Mouse (Mus musculus) Patski (cell line): ENCODE measurements around the gene Gtpbp4. TPM values are rescaled to one million over a fixed set of nuclear protein-coding genes. Genes with fewer than 3 reads are reported as not detected.
"Not testable (repeated sequence)": the region's sequence is repeated elsewhere in the genome, so short reads cannot be mapped to it uniquely, and the experiment has no call there.

Source experiments
- ATAC-seq: fragments of 100-300 bp; one replicate; pipeline ENCODE4 v1.8.0; 2021
- CTCF ChIA-PET: fragments of 350-600 bp; sonication (Branson Sonifier 250); formaldehyde crosslinking; loops from one replicate; lab custom pipeline; 2022; ENCODE audit warnings: inconsistent platforms; lab: Charles Lee
- POLR2A ChIA-PET: fragments of 350-600 bp; sonication (Branson Sonifier 250); formaldehyde crosslinking; loops from one replicate; lab custom pipeline; 2022; ENCODE audit warnings: antibody characterized with exemption, inconsistent platforms; lab: Charles Lee
- DNase-seq: peaks from one replicate; pipeline ENCODE4 v3.0.0-alpha.2; 2011; ENCODE audit warnings: low read depth, low spot score
- H3K27me3 ChIP-seq: fragments of 371-371 bp; one replicate; pipeline ENCODE4 v1.5.1; 2021
- CTCF ChIP-seq: fragments of 100-300 bp; IDR thresholded peaks from one replicate; pipeline ENCODE4 v1.5.1; 2021
- in situ Hi-C: fragments of 300-500 bp; cut with MboI; formaldehyde crosslinking; loops from 3 replicates; pipeline ENCODE4 v1.11.1; 2018; ENCODE audit warnings: low pct_unique_long_range_greater_than_20kb, mixed read lengths
- polyA plus RNA-seq: library from polyadenylated mRNA; unstranded; gene quantifications from one replicate; pipeline ENCODE4 v1.2.3, GENCODE M21; 2021

Gtpbp4 gene
- polyA plus RNA-seq, 1 experiment from 2014 or later = 67.2 TPM

DNA sequence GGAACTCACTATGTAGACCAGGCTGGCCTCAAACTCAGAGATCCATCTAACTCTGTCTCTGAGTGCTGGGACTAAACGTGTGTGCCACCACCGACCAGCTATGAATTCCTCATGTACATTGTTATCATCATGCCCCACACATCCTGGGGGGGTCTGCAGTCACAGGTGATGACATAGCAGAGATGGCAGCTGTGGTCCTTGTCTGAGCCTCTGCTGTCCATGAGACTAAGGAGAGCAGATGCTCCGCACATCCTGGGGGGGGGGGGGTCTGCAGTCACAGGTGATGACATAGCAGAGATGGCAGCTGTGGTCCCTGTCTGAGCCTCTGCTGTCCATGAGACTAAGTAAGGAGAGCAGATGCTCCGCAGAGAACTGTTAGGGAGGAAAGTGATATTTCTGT lies 54.8 kb downstream of the Gtpbp4 start:
- in situ Hi-C loops, CTCF ChIA-PET: not testable (repeated sequence)

DNA sequence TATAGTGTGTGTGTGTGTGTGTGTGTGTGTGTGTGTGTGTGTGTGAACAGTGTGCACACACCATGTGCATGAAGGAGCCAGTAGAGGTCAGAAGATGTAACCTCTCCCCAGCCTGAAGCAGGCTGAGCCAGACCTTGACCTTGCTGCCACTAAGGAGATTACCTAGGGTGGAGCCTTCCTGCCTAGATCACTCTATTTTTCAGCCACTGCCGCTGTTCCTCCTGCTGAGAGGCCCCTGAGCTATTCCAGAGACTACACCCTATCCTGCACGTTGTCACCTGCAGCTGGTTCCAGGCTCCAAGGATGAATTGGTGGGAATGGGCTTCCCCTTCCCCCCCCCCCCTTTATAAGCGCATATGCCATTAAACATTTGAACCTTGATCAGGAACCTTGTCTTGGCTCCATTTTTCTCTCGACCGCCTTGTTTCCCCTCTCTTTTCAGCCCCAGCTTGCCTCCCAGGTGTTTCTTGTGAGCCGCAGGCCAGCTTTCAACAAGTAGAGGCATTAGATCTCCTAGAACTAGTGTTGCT lies 58.2 kb downstream of the Gtpbp4 start:
- H3K27me3 ChIP-seq, POLR2A ChIA-PET, in situ Hi-C loops, ATAC-seq, DNase-seq, CTCF ChIA-PET: not testable (repeated sequence)

More for the DNA sequence above, 54.8 kb downstream of the Gtpbp4 start:
- POLR2A ChIA-PET, H3K27me3 ChIP-seq, DNase-seq, ATAC-seq: not testable (repeated sequence)

DNA sequence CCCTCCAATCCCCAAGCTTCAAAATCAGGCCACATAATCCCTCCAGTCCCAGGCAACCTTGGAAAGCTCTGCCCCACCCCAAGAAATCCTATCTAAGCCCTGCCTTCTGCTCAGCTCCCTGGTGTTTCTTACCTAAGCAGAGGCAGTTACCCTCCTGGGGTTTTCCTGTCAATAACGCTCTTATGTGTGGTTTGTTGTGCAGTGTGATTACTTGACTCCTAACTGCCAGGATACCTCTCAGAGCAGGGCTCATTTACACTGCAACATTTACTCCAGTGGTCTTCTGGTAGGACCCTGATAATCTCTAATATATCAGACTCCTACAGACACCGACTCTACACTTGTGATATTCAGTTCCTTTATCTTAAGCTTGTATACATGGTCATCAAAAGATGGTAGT lies 62.4 kb downstream of the Gtpbp4 start:
- POLR2A ChIA-PET = interaction anchor here (0.6 kb wide), 1 partner anchor 193 kb away, joined by 5 read pairs; no protein-coding TSS in a partner anchor

More for the DNA sequence above, 62.4 kb downstream of the Gtpbp4 start:
- DNase-seq (no peak), ATAC-seq (no peak)
- peaks cover 11% of the 10 kb centered on the region for H3K27me3 ChIP-seq
- CTCF ChIA-PET = no interaction called here
- in situ Hi-C loops = no loop called here
- no peak for TF ChIP-seq CTCF

Other genes with a start within 250 kb of the Gtpbp4 start
- 17.6 TPM for gene Wdr37, start 124.2 kb downstream of the Gtpbp4 start, polyA plus RNA-seq
- 13.3 TPM for gene Idi1, start 110.6 kb downstream of the Gtpbp4 start, polyA plus RNA-seq
- not detected for gene Gm9745, start 47.9 kb downstream of the Gtpbp4 start, polyA plus RNA-seq
- gene Idi2, start 43.2 kb downstream of the Gtpbp4 start, polyA plus RNA-seq = not detected
- gene Larp4b, start 97.8 kb upstream of the Gtpbp4 start, polyA plus RNA-seq = 45.2 TPM